Mouse (Mus musculus) liver, embryonic 15.5 days (tissue): ENCODE results near the gene Olfr1428. TPM values are rescaled to one million over a fixed set of nuclear protein-coding genes. Genes with fewer than 3 reads are reported as not detected.
"Not testable (repeated sequence)": the region's sequence is repeated elsewhere in the genome, so short reads cannot be mapped to it uniquely, and the experiment has no call there.

Experiments used
- ATAC-seq: fragments of 200-750 bp; cut with Nextera tagmentation; 2 replicates; pipeline ENCODE4 v1.8.0; 2017; ENCODE audit warnings: moderate number of reproducible peaks, mild to moderate bottlenecking, moderate library complexity; ENCODE audit not compliant: insufficient read depth
- H3K27ac ChIP-seq: fragments of 300-500 bp; sonication (generic); replicated peaks from 2 replicates; pipeline ENCODE4 v1.5.1; 2015; ENCODE audit warnings: mild to moderate bottlenecking, inconsistent platforms
- H3K27me3 ChIP-seq: fragments of 300-500 bp; sonication (generic); 2 replicates; pipeline ENCODE4 v1.6.1; 2015; ENCODE audit warnings: mild to moderate bottlenecking, inconsistent platforms
- H3K36me3 ChIP-seq: fragments of 300-500 bp; sonication (generic); replicated peaks from 2 replicates; pipeline ENCODE4 v1.6.1; 2015; ENCODE audit warnings: moderate library complexity, mild to moderate bottlenecking, inconsistent platforms
- H3K4me1 ChIP-seq: fragments of 300-500 bp; sonication (generic); replicated peaks from 2 replicates; pipeline ENCODE4 v1.6.1; 2015; ENCODE audit warnings: inconsistent platforms
- H3K4me2 ChIP-seq: fragments of 300-500 bp; sonication (generic); 2 replicates; pipeline ENCODE4 v1.6.1; 2015; ENCODE audit warnings: moderate library complexity, mild to moderate bottlenecking, inconsistent platforms
- H3K4me3 ChIP-seq: fragments of 300-500 bp; sonication (generic); replicated peaks from 2 replicates; pipeline ENCODE4 v1.5.1; 2015; ENCODE audit warnings: mild to moderate bottlenecking, inconsistent platforms
- H3K9ac ChIP-seq: fragments of 300-500 bp; sonication (generic); 2 replicates; pipeline ENCODE4 v1.6.1; 2015; ENCODE audit warnings: moderate library complexity, mild to moderate bottlenecking, inconsistent platforms
- H3K9me3 ChIP-seq: fragments of 300-500 bp; sonication (generic); replicated peaks from 2 replicates; pipeline ENCODE4 v1.6.1; 2016; ENCODE audit warnings: inconsistent platforms
- WGBS: fragments of 180-500 bp; shearing (Covaris S2); methylation state at CpG from one replicate; pipeline ENCODE4 v1.1.7; 2015; ENCODE audit warnings: mixed read lengths; ENCODE audit not compliant: insufficient replicate concordance; 5-methylcytosine and 5-hydroxymethylcytosine counted together
- polyA plus RNA-seq: library from polyadenylated mRNA; unstranded; fragments of >200 nt; fragmentation: Nextera tagmentation; extraction: Ambion mirVana; gene quantifications from 2 replicates; pipeline ENCODE4 v1.2.1, GENCODE M21; 2015

The Olfr1428 gene
- not detected in 2 replicates for polyA plus RNA-seq

GRCm38 (mm10) chr19:12115797-12116196 is at the start of gene Olfr1428:
Gene Olfr1428 (minus strand): TSS chr19:12115897.
- 46% methylated on average over 1 of the region's 1 CpGs for WGBS
- H3K9ac ChIP-seq = no peak within 1 kb of the TSS
- H3K4me3 ChIP-seq = no peak within 1 kb of the TSS
- ATAC-seq = no peak
- no peaks in the 10 kb centered on the region for H3K4me1 ChIP-seq
- no peak within 1 kb of the TSS for H3K27ac ChIP-seq
- no peak within 1 kb of the TSS for H3K4me2 ChIP-seq
- H3K27me3 ChIP-seq = no peaks in the 10 kb centered on the region
- H3K36me3 ChIP-seq = no peaks in the 10 kb centered on the region
- no peaks in the 10 kb centered on the region for H3K9me3 ChIP-seq

DNA sequence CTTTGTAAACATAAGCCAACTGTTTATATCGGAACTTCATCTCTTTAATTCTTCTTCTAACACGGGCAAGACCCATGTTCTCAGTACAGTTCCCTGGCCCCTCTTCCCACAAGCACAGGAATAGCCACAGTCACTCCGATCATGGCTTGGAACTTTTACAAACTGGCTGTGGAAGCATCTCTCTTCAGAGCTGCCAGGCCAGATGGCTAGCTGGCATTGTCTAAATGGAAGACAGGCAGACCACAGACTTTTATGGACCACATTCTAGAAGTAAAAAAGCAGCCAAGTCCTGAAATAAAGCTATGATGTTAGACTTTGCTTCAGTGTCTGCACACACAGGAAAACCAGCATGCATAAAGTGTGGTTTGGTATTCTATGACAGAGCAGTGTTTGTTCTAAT is 29.8 kb upstream of the Olfr1428 start:
- no peak overlapping the region for H3K4me2 ChIP-seq
- ATAC-seq = no peak
- WGBS = 70% methylated on average over 3 of the region's 3 CpGs

GRCm38 (mm10) chr19:12143356-12143755 is 27.7 kb upstream of the Olfr1428 start:
- Histone ChIP-seq H3K27me3 (no peaks in the 10 kb centered on the region), H3K27ac (no peak overlapping the region), H3K4me3 (no peak overlapping the region), H3K9me3 (no peaks in the 10 kb centered on the region), H3K36me3 (no peaks in the 10 kb centered on the region), H3K9ac (no peak overlapping the region), H3K4me2 (no peak overlapping the region), H3K4me1 (no peaks in the 10 kb centered on the region)
- ATAC-seq = no peak
- WGBS = 53% methylated on average over 1 of the region's 1 CpGs

More for the DNA sequence above, 29.8 kb upstream of the Olfr1428 start:
- Histone ChIP-seq H3K4me3 (no peak overlapping the region), H3K36me3 (no peaks in the 10 kb centered on the region), H3K4me1 (no peaks in the 10 kb centered on the region), H3K27ac (no peak overlapping the region), H3K9me3 (no peaks in the 10 kb centered on the region), H3K9ac (no peak overlapping the region), H3K27me3 (no peaks in the 10 kb centered on the region)

GRCm38 (mm10) chr19:12134289-12134688 is 18.6 kb upstream of the Olfr1428 start:
- H3K27ac ChIP-seq = no peak overlapping the region
- ATAC-seq = no peak

GRCm38 (mm10) chr19:12123103-12123502 is 7.4 kb upstream of the Olfr1428 start, which contains the start of gene Olfr76:
Gene Olfr76 (minus strand): TSS chr19:12123203.
- 58% methylated on average over 3 of the region's 3 CpGs for WGBS
- Histone ChIP-seq H3K27me3 (no peaks in the 10 kb centered on the region), H3K27ac (no peak within 1 kb of the TSS)

More at GRCm38 (mm10) chr19:12134289-12134688, 18.6 kb upstream of the Olfr1428 start:
- H3K36me3 ChIP-seq = no peaks in the 10 kb centered on the region
- H3K9me3 ChIP-seq = no peaks in the 10 kb centered on the region
- H3K27me3 ChIP-seq = no peaks in the 10 kb centered on the region
- H3K4me1 ChIP-seq = no peaks in the 10 kb centered on the region
- H3K4me3 ChIP-seq = no peak overlapping the region
- no peak overlapping the region for H3K4me2 ChIP-seq
- H3K9ac ChIP-seq = no peak overlapping the region
- 33% methylated on average over 2 of the region's 2 CpGs for WGBS

DNA sequence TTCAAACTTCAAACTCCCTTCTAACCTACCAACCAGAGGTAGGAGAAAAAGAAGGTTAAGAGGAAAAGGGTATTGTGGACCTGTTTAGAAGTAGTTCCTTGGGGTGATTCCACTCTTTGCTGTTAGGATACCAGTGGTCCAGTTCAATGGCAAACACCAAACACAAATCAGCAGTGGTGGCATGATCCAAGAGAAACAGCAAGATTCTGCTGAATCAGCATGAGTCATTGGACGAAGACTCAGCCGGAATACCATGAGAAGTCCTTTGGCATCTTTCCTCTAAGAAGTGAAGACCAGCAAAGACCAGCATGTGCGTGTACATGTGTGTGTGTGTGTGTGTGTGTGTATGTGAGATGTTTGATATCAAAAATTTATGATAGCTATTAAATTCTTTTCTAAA is 767 bp upstream of the Olfr1428 start:
- Histone ChIP-seq H3K9me3 (no peaks in the 10 kb centered on the region), H3K27ac (no peak overlapping the region), H3K4me1 (no peaks in the 10 kb centered on the region), H3K4me3 (no peak overlapping the region), H3K27me3 (no peaks in the 10 kb centered on the region), H3K4me2 (no peak overlapping the region), H3K36me3 (no peaks in the 10 kb centered on the region), H3K9ac (no peak overlapping the region)
- 55% methylated on average over 3 of the region's 3 CpGs for WGBS
- ATAC-seq = no peak

More at GRCm38 (mm10) chr19:12123103-12123502, 7.4 kb upstream of the Olfr1428 start, which contains the start of gene Olfr76:
- no peak within 1 kb of the TSS for H3K4me3 ChIP-seq
- no peaks in the 10 kb centered on the region for H3K36me3 ChIP-seq
- no peak within 1 kb of the TSS for H3K4me2 ChIP-seq
- H3K4me1 ChIP-seq = no peaks in the 10 kb centered on the region
- no peak for ATAC-seq
- no peaks in the 10 kb centered on the region for H3K9me3 ChIP-seq
- H3K9ac ChIP-seq = no peak within 1 kb of the TSS

DNA sequence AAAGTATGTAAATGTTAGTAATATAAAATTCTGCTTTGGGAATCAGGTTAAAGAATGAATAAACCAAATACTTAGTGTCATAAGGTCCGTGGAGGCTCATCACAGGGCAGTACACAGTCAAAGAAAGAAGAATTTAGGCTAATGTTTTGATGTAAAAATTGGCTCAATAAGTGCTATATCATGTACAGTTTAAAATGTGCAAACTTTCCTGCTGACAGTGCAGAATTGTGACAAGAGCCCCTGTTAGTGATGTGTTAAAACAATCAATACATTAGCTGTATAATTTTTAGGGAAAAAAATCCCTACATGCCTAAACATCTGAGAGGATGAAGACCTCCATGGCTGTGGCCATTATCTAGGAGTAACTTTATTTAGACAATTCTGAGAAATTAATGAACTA is 1.9 kb downstream of the Olfr1428 start:
- H3K9ac ChIP-seq = no peak overlapping the region
- no peaks in the 10 kb centered on the region for H3K4me1 ChIP-seq
- H3K27me3 ChIP-seq = no peaks in the 10 kb centered on the region
- H3K27ac ChIP-seq = no peak overlapping the region
- H3K36me3 ChIP-seq = no peaks in the 10 kb centered on the region
- no peak for ATAC-seq
- no peaks in the 10 kb centered on the region for H3K9me3 ChIP-seq
- H3K4me3 ChIP-seq = no peak overlapping the region
- WGBS = 32% methylated on average over 1 of the region's 1 CpGs
- no peak overlapping the region for H3K4me2 ChIP-seq

DNA sequence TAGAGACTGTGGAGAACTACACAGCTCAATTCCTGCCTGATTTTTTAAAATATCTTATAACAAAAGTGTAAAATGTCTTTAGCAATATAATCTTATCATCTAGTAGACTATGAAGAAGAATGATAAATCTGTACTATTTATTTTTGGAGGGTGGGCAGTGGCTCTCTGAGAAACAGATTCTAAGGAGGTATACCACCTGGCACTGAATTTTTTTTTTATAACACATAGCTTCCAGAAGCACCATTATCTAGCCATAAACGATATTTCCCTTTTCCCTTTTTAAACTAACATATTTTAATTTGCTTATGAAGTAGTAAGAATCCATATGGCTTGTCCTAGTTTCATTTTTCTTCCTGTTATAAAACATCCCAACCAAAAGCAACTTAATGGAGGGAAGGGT is 11.2 kb downstream of the Olfr1428 start:
- no peaks in the 10 kb centered on the region for H3K27me3 ChIP-seq
- no peak overlapping the region for H3K27ac ChIP-seq
- no peaks in the 10 kb centered on the region for H3K9me3 ChIP-seq
- no peak overlapping the region for H3K4me3 ChIP-seq
- no peaks in the 10 kb centered on the region for H3K4me1 ChIP-seq
- no peak overlapping the region for H3K4me2 ChIP-seq
- ATAC-seq = no peak
- WGBS = 36% methylated on average over 1 of the region's 1 CpGs
- no peak overlapping the region for H3K9ac ChIP-seq
- no peaks in the 10 kb centered on the region for H3K36me3 ChIP-seq

GRCm38 (mm10) chr19:12103234-12103633 is 12.5 kb downstream of the Olfr1428 start, which contains the start of gene Olfr1427:
Gene Olfr1427 (minus strand): TSS chr19:12103334.
- no peaks in the 10 kb centered on the region for H3K9me3 ChIP-seq
- no peaks in the 10 kb centered on the region for H3K27me3 ChIP-seq
- no peak within 1 kb of the TSS for H3K9ac ChIP-seq
- no peak for ATAC-seq
- H3K27ac ChIP-seq = no peak within 1 kb of the TSS
- 62% methylated on average over 2 of the region's 2 CpGs for WGBS
- H3K4me2 ChIP-seq = no peak within 1 kb of the TSS
- no peak within 1 kb of the TSS for H3K4me3 ChIP-seq
- no peaks in the 10 kb centered on the region for H3K4me1 ChIP-seq
- H3K36me3 ChIP-seq = no peaks in the 10 kb centered on the region

GRCm38 (mm10) chr19:12091913-12092312 is 23.8 kb downstream of the Olfr1428 start, which contains the start of gene Olfr1426:
Gene Olfr1426 (minus strand): TSS chr19:12092013.
- ATAC-seq = no peak
- no peak within 1 kb of the TSS for H3K9ac ChIP-seq
- H3K27ac ChIP-seq = no peak within 1 kb of the TSS
- no peak within 1 kb of the TSS for H3K4me3 ChIP-seq
- H3K27me3 ChIP-seq = no peaks in the 10 kb centered on the region
- WGBS = 53% methylated on average over 1 of the region's 1 CpGs
- no peak within 1 kb of the TSS for H3K4me2 ChIP-seq
- no peaks in the 10 kb centered on the region for H3K36me3 ChIP-seq
- H3K9me3 ChIP-seq = no peaks in the 10 kb centered on the region
- H3K4me1 ChIP-seq = no peaks in the 10 kb centered on the region

GRCm38 (mm10) chr19:12077631-12078030 is 38.1 kb downstream of the Olfr1428 start, which contains the start of gene Olfr1425:
Gene Olfr1425 (minus strand): TSS chr19:12077731.
- H3K27me3 ChIP-seq, H3K27ac ChIP-seq, H3K9me3 ChIP-seq, H3K9ac ChIP-seq, H3K4me2 ChIP-seq, H3K4me3 ChIP-seq, ATAC-seq, H3K36me3 ChIP-seq, H3K4me1 ChIP-seq: not testable (repeated sequence)
- WGBS = 60% methylated on average over 4 of the region's 4 CpGs

DNA sequence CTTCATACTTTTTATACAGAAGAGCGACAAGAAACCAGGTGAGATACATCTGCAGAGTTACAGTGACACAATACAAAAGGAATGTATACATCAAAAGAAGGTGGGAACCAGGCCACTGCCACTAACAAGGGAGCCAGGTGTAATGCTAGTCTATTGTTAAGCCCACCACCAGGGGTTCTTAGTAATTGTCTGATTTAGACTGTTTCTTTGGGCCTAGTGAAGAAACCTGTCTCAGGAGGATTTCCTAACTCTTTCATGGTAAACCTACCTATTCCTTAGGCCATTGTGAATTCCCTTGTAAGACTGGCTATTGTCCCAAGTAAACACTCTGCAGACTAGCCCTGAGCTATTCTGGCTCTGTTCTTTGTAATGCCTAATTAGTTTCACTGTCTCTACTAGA is 46.2 kb downstream of the Olfr1428 start:
- H3K27ac ChIP-seq, H3K4me3 ChIP-seq, H3K36me3 ChIP-seq, H3K27me3 ChIP-seq, H3K9me3 ChIP-seq, H3K4me2 ChIP-seq, H3K4me1 ChIP-seq, H3K9ac ChIP-seq, ATAC-seq: not testable (repeated sequence)
- WGBS = 44% methylated on average over 1 of the region's 1 CpGs
